Mouse (Mus musculus) layer of hippocampus, postnatal 10 days (tissue): ENCODE measurements around the gene Serbp1. TPM values are rescaled to one million over a fixed set of nuclear protein-coding genes. Genes with fewer than 3 reads are reported as not detected.
A peak's percentile ranks its signal among the peaks of the same experiment; 100 is the strongest.
"Not testable (repeated sequence)": the region's sequence is repeated elsewhere in the genome, so short reads cannot be mapped to it uniquely, and the experiment has no call there.

Experiments used
- DNase-seq, 2 experiments: peaks; one replicate each; pipeline ENCODE4 v3.0.0; 2021; ENCODE audit warnings: low spot score in 2 of 2
- long read RNA-seq: library from polyadenylated mRNA; stranded (forward); transcript quantifications from one replicate; pipeline ENCODE4 v2.0.0, GENCODE M21; 2023
- total RNA-seq, 2 experiments: library from RNA; stranded (reverse); gene quantifications; 2 replicates each; pipeline ENCODE4 v1.2.3; 2021

Gene Serbp1
- total RNA-seq, result 100 to 1,000 TPM; 293 to 314 TPM
- long read RNA-seq, full-length matches to known transcripts, result 193 of 221 reads
- long read RNA-seq, partial matches to known transcripts, result 17 of 221 reads
- long read RNA-seq, other reads (novel, unspliced or antisense), result 11 of 221 reads

GRCm38 (mm10) chr6:67237977-67238376 lies at the start of gene Serbp1:
Gene Serbp1, plus strand, starts transcription at chr6:67238176.
- no peak for DNase-seq

DNA sequence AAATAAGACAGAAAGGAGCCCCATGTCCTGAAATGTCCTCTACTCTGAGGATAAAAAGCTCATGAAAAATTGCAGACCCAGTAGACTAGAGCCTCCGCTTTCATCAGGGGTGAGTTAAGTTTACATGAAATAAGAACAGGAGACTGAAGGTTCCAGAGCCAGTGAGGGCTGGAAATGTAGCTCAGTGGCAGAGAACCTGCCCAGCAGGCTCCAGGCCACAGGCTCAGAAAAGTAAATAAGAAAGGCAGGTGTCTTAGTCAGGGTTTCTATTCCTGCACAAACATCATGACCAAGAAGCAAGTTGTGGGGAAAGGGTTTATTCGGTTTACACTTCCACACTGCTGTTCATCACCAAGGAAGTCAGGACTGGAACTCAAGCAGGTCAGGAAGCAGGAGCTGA lies 44.4 kb upstream of the Serbp1 start:
- DNase-seq, result no peak

- DNase-seq, result no peak
These were observed 43.4 kb upstream of the Serbp1 start for GRCm38 (mm10) chr6:67194606-67195005.

DNA sequence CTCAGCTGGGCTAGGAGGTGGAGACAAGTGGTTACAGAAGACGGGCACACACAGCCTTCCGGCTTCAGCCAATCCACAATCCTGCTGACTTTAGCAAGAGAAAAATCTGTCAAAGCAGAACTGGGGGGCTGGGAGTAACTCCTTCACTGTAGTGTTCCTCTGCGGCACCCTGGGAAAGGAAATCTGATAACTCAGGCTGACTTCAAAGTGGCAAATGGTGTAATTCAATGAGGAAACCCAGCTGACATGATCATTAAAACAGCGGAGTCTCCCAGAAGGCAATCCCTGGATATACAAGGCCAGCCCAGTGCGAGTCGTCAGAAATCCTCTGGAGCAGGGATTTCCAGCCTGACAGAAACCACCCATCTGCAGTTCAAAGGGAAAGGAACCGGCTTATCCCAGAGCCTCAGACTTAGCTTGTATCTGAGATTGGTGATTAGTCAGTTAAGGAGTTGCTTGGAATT lies 42.8 kb upstream of the Serbp1 start:
- no peak for DNase-seq

DNA sequence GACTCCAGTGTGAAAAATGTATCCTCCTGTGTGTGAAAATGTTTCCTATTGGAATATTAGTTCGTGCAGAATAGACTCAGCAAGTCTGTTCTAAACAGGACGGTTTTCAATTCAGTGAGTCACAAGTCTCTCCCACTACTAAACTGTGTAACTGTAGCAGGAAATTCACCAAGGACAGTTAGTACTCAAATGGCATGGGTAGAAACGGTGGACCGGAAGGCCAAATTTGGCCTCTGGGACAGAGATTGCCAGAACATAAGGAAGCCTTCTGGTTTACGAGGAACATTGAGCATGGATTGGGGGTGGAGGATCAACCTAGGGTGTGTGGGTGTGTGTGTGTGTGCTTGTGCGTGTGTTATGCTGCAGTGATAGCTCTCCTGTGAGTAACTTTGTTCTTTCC lies 41.2 kb upstream of the Serbp1 start:
- no peak for DNase-seq

GRCm38 (mm10) chr6:67198085-67198484 lies 39.9 kb upstream of the Serbp1 start:
- DNase-seq, result peak; percentile 51 to 62

- peak; percentile 25 to 54 for DNase-seq
These were observed 37.2 kb upstream of the Serbp1 start for GRCm38 (mm10) chr6:67200715-67201322.

- no peak for DNase-seq
These were observed 32.6 kb upstream of the Serbp1 start for GRCm38 (mm10) chr6:67205081-67206037.

GRCm38 (mm10) chr6:67212362-67212761 lies 25.6 kb upstream of the Serbp1 start:
- no peak for DNase-seq

DNA sequence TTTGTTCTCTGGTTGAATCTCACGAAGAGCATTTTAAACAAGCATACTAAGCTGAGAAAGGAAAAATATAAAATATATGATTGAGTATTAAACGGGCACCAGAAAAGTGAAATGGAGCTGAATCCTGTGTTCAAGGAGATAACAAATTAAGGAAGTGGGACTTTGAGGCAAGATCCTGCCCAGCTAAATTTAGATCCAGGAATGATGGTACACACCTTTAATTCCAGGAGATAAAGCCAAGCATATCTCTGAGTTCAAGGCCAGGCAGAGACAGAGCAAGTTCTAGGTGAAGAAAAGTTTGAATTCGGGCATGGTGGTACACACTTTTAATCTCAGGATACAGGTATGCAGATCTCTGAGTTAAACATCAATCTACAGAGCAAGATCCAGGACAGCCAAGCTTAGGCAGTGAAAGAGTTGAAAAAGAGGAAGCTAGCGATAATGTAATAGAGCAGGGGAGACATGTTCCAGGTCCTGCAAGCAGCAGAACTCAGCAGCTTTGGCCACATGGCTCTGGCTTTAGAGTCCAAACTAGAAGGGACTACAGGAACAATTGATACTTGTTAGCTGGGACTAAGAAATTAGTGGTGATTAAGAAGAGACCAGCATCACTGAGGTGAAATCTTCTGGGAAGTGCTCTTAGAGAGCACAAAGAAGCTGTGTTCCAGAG lies 24.4 kb upstream of the Serbp1 start:
- no peak for DNase-seq

GRCm38 (mm10) chr6:67217402-67217801 lies 20.6 kb upstream of the Serbp1 start:
- no peak for DNase-seq

DNA sequence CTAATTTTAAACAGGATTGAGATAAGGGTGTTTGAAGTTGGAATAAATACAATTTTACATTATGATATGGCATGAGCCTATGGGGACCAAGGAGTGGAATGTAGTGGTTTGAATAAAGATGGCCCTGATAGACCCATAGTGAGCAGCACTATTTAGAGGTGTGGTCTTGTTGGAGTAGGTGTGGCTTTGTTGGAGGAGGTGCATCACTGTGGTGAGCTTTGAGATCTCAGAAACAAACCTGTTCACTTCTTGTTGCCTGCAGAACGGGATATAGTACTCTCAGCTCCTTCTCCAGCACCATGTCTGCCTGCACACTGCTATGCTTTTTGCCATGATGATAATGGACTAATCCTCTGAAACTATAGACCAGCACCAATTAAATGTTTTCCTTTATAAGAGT lies 20.1 kb upstream of the Serbp1 start:
- no peak for DNase-seq

GRCm38 (mm10) chr6:67218566-67218965 lies 19.4 kb upstream of the Serbp1 start:
- no peak for DNase-seq

DNA sequence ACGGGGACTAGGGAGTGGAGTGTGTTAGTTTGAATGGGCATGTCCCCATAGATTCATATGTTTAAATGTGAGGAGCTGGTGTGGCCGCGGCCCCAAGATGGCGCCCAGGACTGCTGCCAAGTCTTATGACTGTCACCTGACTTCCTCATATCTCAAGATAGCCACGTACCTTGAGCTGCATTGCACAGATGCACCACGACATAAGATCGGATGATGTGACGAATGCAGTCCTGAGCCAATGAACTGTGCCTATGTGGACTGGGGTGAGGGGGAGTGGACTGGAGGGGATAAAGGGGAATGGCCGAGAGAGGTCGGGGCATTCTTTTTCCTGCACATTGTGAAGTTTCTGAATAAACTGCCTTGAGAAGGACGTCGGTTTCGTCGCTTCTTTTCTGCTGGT lies 18.0 kb upstream of the Serbp1 start:
- DNase-seq, result not testable (repeated sequence)

DNA sequence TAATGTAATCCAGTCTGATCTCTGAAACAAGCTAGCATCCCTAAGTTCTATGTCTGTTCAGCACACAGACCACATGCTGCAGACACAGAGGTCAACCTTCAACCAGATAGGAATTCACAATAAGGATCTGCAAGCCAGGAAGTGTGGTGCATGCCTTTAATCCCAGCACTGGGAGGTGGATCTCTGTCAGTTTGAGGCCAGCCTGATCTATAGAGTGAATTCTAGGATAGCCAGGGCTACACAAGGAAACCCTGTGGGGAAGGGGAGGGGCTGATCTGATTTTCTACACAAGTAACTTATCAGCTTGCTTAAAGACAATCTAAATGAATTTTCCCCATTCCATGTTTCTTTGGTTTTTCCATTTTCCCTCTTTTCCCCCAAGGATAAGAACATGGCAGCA lies 17.2 kb upstream of the Serbp1 start:
- DNase-seq, result no peak

DNA sequence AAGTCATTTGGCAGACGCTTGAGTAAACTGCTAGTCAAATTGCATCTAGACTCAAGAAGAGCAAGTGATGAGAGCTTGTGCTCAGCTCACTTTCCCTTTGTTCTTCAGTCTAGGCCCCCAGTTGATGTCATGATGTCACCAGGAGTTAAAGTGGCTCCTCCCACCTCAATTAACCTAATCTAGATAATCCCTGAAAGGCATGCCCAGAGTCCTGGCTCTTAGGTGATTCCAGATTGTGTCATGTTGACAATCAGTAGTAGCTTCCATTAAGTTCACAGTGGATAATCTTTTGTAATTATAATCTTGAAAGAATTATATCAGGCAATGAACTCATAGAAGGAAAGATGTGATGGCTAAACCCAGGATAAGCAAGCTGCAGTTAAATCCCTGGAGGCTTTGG lies 14.9 kb upstream of the Serbp1 start:
- DNase-seq, result no peak

- DNase-seq, result no peak
These were observed 14.5 kb upstream of the Serbp1 start for GRCm38 (mm10) chr6:67223499-67223898.

DNA sequence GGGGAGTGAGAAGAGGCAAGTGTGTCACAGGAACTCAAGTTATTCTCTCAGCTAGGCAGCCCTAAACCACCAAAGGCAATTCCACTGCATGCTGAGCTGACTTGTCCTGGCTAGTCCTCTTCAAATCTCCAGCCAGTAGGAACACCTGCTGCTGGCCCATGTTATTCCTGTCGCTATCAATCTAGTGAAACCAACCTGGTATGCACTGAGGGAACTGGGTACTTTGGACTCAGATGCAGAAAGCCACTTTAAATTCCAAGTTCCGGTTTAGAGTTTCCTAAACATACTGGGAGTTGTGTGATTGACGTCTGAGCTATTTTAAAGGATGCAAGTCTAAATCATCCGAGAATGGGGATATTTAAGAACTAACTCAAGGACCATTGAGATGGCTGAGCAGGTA lies 11.7 kb upstream of the Serbp1 start:
- DNase-seq, result no peak

- peak; percentile 7 to 20 for DNase-seq
These were observed 9.4 kb upstream of the Serbp1 start for GRCm38 (mm10) chr6:67228459-67229107.

- DNase-seq, result no peak
These were observed 8.5 kb upstream of the Serbp1 start for GRCm38 (mm10) chr6:67229521-67229920.

DNA sequence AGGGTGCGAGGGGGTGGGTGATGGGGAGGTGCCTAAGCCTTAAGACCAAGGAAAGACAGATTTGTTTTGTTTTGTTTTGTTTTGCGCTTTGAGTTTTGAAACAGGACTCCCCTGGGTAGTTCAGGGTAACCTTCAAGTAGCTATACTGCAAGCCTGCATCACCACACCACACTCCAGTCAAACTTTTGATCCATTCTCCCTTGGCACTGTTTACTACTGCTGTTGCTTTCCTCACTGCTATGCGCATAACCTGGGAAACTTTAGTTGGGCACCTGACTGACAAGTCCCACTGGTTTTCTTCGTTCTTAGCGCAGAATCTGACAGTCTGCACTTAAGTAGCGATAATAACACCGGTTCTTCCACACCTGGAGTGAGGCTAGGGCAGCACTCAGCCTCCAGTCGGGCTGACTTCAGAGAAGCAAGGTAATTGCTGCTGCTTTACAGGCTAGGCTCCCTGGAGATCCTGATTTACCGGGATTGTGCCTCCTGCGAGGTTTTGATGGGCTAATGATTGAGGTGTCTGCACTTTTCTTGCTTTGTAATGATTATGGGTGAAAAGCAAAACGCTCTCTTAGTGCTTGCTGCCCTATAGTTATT lies 8.0 kb upstream of the Serbp1 start:
- no peak for DNase-seq
